Mouse (Mus musculus) CH12.LX (cell line): ENCODE results near the gene Ddx28.

Experiments used
- CTCF ChIP-seq, 2 experiments: IDR thresholded peaks in 1 of 2; conservative IDR thresholded peaks in 1 of 2; 2 replicates each; pipeline ENCODE4 v1.5.1; 2011 to 2012; ENCODE audit warnings: low read depth in 2 of 2, low read length in 2 of 2, improper control_type of control experiment in 1 of 2, inconsistent platforms in 1 of 2, mild to moderate bottlenecking in 1 of 2, moderate library complexity in 1 of 2
- EP300 ChIP-seq: IDR thresholded peaks from 2 replicates; pipeline ENCODE4 v1.6.1; 2011; ENCODE audit warnings: low read length, improper control_type of control experiment
- GABPA ChIP-seq: IDR thresholded peaks from 2 replicates; pipeline ENCODE4 v1.6.1; 2012; ENCODE audit warnings: low read depth, low read length, improper control_type of control experiment, inconsistent platforms; ENCODE audit not compliant: insufficient replicate concordance
- HCFC1 ChIP-seq: IDR thresholded peaks from 2 replicates; pipeline ENCODE4 v1.6.1; 2012; ENCODE audit warnings: low read depth, mild to moderate bottlenecking, inconsistent platforms, low read length, improper control_type of control experiment
- POLR2A ChIP-seq: IDR thresholded peaks from 2 replicates; pipeline ENCODE4 v1.6.1; 2011; ENCODE audit warnings: low read depth, mild to moderate bottlenecking, improper control_type of control experiment, low read length
- RCOR1 ChIP-seq: conservative IDR thresholded peaks from 2 replicates; pipeline ENCODE4 v1.6.1; 2012; ENCODE audit warnings: low read depth, mild to moderate bottlenecking, inconsistent platforms, low read length, improper control_type of control experiment
- TBP ChIP-seq: conservative IDR thresholded peaks from 2 replicates; pipeline ENCODE4 v1.6.1; 2011; ENCODE audit warnings: low read depth, low read length, improper control_type of control experiment
- UBTF ChIP-seq: IDR thresholded peaks from 2 replicates; pipeline ENCODE4 v1.6.1; 2012; ENCODE audit warnings: low read depth, mild to moderate bottlenecking, inconsistent platforms, low read length, improper control_type of control experiment, moderate library complexity
- USF2 ChIP-seq: conservative IDR thresholded peaks from 2 replicates; pipeline ENCODE4 v1.6.1; 2011; ENCODE audit warnings: low read depth, low read length, improper control_type of control experiment

GRCm38 (mm10) chr8:106011643-106011986 lies at the start of gene Ddx28:
- no peak for TF ChIP-seq CTCF (conservative IDR thresholded peaks at IDR 0.05 in 1 of 2, IDR thresholded peaks at IDR 0.05 in 1 of 2; ENCODE audit: low read depth in 2 of 2, low read length in 2 of 2)
- TF ChIP-seq USF2, result no peak
- no peak for TF ChIP-seq HCFC1
- TF ChIP-seq TBP, result no peak
- no peak for TF ChIP-seq EP300
- no peak for TF ChIP-seq GABPA
- no peak for TF ChIP-seq RCOR1
- TF ChIP-seq UBTF, result no peak
- no peak for TF ChIP-seq POLR2A
